Mouse (Mus musculus) cerebellum, adult 9-10 months (tissue): ENCODE results near the gene Med27.

Experiments used
- DNase-seq: peaks from one replicate; pipeline ENCODE4 v3.0.0; 2022

The Med27 gene

GRCm38 (mm10) chr2:29400234-29400633, 53.6 kb downstream of the Med27 start:
- no peak for DNase-seq

DNA sequence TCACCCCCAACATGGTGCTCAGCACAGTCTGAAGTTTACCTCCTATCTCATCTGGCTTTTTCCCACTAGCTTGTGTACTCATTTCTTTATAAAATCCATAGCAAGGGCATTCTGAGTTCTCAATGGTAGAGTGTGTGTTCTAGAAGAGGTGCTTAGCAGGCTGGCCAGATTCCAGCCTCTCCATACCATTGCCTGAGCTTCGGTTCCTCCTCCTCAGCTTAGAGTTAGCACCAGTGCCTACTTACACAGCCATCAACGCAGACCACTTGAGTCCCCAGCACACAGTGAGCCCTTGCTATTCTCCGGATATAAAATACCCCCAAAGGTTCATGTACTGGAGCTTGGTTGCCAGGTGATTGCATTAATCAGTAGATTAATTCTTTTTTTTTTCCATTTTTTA, 54.2 kb downstream of the Med27 start:
- no peak for DNase-seq

GRCm38 (mm10) chr2:29401868-29402267, 55.2 kb downstream of the Med27 start:
- DNase-seq = no peak

DNA sequence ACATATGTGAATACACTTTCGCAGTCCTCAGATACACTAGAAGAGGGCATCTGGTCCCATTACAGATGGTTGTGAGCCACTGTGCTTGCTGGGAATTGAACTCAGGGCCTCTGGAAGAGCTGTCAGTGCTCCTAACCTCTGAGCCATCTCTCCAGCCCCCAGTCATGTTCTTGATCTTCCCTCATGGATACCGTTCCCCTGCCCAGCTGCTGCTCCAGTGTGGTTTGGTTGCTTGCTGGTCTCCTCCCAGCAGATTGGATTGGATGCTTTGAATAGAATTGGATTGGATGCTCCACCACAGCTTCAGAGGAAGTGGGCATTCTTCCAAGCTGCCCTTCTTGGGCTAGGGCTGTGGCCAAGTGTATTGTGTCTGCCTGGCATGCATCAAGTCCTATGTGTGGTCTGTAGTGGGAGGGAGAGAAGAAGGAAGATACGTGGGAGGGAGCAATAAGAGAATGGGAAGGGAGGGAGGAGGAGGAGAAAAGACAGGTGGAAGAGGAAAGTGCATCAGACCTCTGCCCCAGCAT, 56.0 kb downstream of the Med27 start:
- peak; percentile 45 for DNase-seq

DNA sequence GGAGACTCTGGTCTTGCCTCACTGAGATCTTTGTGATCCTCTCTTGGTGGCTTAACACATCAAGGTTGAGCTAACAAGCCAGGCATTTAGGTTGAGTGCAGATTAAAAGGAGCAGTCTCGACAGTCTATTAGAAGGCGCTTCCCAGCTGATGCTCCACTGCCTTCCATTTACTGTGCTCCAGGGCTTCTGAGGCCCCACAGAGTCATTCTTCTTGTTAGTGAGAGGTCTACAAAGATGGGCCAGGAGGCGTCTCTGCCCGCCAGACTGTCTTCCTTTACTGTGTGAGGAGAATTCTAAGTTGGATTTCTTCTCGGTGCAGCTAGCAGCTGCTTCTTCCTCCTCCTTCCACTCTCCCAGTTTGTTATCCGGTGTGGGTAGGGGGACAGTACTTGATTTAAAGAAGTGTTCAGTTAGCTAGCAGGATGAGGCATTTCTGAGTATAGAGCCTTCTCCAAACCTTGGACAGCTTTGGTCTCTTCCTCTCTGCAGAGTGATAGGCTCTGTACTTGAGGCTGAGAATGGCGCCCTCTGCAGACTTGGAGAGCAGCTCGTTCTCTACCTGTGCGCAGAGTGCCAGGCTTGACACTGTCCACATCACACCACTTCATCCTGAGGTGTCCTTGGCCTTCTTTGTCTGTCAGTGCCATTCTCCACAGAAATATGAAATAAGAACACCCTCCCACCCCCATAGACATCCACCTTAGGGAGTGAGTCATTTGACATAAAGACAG, 57.3 kb downstream of the Med27 start:
- no peak for DNase-seq

DNA sequence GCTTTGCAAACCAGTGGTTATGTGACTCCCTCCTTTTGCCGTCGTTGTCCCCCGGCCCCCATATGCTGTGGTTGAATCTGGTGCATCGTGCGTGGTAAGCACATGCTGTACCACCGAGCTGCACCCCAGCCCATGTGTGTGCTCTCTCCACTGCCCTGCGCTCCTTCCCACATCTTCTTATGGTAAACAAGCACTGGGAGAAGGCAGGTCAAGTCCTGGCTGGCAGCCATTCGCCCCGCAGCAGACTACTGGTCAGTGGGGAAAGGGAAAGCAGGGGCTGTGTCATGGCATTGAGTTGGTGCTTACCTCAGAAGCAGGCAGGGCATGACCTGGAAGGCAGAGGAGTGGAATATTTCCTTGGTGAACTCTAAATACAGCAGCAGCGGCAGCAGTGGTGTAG, 58.3 kb downstream of the Med27 start:
- DNase-seq = no peak

DNA sequence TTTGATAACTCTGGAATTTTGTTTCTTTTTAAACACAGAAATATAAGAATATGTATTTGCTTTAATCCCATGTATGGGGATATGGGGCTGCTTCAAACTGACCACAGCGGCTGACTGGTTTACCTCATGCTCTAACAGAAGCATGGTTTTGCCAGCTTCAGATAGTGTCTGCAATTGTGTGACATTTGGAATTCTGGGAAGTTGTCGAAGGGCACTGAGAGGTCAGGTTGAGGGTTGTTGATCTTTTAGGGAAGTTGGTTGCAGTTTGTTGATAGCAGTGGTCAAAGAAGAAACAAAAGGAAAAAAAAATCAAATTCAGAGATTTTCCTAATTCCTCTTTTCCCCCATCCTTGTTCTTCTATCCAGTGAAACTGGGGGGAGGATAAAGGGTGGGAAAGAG, 59.2 kb downstream of the Med27 start:
- DNase-seq = no peak

DNA sequence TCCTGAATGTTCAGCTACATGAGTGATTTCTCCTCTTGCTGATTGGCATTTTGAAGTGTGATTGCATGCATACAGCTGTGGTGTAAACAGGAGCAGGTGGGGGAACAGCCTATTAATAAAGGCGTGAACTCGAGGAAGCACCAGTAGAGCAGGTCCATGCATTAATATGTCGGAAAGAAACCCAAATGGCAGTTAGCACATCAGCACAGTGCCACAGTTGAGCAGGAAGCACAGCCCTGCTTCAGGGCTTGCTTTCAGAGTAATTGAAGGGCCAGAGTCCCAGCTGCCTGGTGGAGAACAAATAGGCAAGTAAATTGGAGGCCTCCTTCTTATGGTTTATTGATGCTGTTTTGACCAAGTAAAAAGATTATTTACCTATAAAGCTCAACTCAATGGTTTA, 60.7 kb downstream of the Med27 start:
- DNase-seq = no peak

DNA sequence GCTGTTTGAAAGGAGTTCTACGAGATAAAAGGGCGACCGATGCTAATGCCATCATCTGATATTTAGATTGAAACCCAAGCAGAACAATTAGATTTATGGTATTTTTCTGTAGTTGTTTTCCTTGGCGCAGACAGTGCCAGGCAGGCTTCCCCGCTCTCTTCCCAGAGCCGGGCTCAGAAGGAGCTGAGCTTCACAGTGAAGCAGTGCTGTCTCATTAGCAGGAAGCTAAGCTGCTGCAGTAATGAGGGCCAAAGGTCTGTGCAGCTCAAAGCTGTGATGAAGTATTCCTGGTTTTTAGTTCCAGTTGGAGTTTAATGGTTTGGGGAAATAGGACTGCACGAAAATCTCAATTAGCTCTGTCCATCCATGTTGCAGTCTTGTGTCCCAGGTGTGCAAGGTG, 61.1 kb downstream of the Med27 start:
- DNase-seq = no peak

GRCm38 (mm10) chr2:29410884-29411283, 64.3 kb downstream of the Med27 start:
- DNase-seq = no peak

DNA sequence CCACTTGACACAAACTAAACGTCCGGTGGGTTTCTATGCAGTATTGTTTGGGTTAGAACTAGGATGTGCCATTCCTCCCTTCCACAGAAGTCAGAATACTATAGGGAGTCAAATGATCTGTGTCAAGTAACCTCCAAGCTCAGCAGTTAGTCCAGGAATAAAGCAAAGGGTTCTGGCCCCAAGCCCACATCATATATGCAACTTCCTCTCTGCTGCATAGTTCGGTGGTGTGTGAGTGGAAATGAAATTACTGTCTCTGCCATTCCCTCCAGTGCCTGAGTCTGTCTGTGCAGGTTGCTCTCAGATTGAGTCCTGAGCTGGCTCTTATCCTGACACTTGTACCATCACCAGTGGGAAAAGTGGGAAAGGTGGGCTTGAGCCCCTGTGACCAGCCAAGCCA, 65.8 kb downstream of the Med27 start:
- DNase-seq = no peak

- no peak for DNase-seq
Measured at GRCm38 (mm10) chr2:29413259-29413993, 66.8 kb downstream of the Med27 start.

GRCm38 (mm10) chr2:29414852-29415473, 68.3 kb downstream of the Med27 start:
- peak; percentile 60 for DNase-seq

DNA sequence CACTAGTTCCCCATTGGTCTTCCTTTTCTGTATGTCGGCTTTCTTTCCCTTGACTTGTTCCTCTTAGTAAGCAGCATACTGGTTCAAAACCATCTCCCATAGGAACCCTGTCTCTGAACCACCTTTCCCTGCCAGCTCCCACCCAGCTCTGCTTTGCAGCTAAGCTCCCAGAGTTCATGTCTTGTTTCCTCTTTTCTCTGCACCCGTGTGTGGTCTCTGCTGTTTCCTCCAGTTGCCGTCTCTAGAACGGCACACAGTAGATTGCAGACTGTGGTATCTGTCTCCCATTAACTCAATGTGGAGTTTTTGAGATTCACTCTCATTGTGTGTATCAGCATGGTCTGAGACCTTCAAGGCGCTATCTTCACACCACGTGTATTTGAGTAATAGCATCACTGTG, 71.9 kb downstream of the Med27 start:
- DNase-seq = no peak

GRCm38 (mm10) chr2:29419434-29419833, 72.8 kb downstream of the Med27 start:
- no peak for DNase-seq

- DNase-seq = no peak
Measured at GRCm38 (mm10) chr2:29419946-29420345, 73.3 kb downstream of the Med27 start.

- no peak for DNase-seq
Measured at GRCm38 (mm10) chr2:29422126-29422840, 75.7 kb downstream of the Med27 start.

DNA sequence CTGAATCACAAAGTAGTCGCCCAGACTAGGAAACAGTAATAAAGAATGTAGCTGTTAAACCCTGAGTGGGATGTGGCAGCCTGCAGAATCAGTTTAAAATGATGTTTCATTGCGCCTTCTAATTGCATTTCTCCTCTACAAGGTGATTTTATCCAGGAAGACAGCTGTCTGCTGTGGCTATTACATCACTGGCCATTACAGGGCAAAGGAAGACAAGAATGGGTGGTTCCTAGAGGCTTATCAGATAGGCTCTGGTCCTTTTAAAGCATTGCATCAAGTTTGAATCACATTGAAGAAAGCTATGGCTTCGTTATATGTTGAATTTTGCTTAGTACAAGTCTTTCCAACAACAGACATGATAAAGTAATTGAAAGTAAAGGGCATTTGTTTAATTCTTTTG, 76.4 kb downstream of the Med27 start:
- no peak for DNase-seq

DNA sequence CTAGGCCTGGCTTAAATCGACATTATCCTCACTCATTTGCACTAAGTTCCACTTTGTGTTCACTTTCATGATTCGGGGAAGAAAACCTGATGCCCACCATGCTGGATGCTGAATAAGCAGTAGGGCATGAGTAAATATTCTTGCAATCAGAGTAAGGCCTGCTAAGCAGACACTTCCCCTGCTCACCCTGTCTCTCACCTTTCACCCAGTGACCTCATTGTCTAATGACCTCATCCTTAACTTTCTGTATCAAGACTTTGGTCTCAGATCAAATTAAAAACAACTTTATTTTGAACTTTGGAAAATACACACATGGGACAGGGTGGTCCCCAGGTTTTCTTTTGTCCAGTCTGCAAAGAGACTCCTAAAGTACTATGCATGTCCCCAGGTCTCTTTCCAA, 78.8 kb downstream of the Med27 start:
- DNase-seq = no peak

DNA sequence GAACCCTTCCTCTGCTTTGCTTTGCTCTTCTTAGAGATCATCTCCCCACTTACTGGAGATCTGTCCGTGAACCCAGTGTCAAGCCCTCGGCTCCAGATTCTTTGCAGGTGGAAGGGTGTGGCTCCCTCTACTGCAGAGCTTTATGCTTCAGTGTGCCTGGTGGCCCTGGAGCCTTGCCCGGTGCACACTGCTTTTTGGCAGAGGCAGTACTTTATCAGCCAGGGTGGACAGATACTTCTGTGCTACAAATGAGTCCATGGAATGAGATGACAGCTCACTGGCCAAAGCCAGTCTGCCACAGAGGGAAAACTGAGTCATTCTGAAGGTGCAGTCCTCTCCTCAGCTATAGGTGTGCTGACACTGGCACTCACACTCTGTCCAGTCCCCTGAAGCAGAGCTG, 80.1 kb downstream of the Med27 start:
- DNase-seq = peak; percentile 88

DNA sequence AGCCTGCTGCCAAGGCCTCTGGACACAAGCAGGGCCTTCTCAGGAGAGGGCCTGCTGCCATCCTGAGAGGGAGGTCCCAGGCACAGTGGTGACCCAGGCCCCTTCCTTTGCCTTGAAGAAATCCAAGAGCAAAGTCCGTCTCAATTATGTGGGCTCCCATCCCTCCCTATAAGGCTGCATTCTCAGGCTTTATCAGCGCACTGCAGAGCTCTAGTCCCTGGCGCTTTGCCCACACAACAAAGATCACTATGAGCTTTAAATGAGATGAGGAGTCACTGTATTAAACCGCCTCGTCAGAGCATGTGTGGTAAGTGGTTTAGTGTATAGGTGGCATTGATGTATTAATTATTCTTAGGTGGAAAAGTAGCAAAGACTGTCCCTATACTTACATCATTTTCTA, 85.9 kb downstream of the Med27 start:
- no peak for DNase-seq

DNA sequence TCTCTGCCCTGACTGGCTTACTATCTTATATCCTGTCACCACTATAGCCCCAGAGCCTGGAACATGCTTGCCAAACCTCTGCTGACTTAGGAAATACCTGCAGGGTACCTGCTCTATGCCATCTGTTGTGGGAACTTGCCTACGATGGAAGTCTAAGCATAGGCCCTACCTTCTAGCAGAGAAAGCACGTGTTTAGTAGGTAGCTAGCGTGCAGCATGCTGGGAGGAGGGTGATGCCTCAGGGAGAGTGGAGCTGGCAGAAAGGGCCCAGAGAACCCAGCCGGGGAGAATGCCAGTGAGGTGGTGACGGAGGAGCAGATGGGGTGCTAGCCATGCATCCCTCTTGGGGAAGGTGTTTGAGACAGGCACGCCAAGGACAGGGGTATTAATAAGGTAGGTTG, 89.8 kb downstream of the Med27 start:
- peak; percentile 55 for DNase-seq

DNA sequence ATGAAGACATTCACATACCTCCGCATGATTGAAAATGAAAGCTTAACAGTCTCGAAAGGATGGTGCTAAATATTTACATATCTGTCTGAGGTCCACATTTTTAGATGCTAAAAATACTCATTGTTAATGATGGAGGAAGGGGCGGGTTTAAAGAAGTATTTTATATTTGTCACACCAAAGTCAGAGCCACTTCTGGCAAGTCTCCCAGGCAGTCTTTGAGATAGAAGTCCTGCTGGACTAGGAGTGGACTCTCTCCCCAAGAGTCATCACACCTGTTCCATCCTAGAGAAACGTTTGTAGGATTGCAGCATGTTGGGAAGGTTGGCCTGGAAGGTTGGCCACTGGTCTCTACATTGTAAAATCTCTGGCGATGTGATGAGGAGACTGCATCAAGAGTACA, 90.5 kb downstream of the Med27 start:
- no peak for DNase-seq
